Comparison of ENCODE assay signal across 29 mouse cellular contexts in genomic region chr5:134289935-134290560, GRCm38 (mm10). TPM values are rescaled to one million over a fixed set of nuclear protein-coding genes. Genes with fewer than 3 reads are reported as not detected.
DNase-seq lines count a peak whose midpoint lies in the region; ATAC-seq and TF ChIP-seq lines count a peak whose summit lies in the region.
"Had no signal": no experiment of that assay in that cellular context is flagged by ENCODE, and none has a peak within 500 bp of the region (broad histone marks: within the 10 kb centered on the region; RNA-seq: fewer than 3 reads in every experiment).

No protein-coding gene starts in this region.

- H3ac ChIP-seq in C2C12 (ENCODE audit: control insufficient read depth, insufficient read length, low read depth), result no peak overlapping the region

- no peak for TF ChIP-seq CTCF in C2C12 (IDR thresholded peaks at IDR 0.05; ENCODE audit: control insufficient read depth, insufficient read depth, insufficient read length)

- no peak overlapping the region for H3K4me3 ChIP-seq in C2C12 (ENCODE audit: insufficient read depth, poor library complexity, severe bottlenecking)
- H3K4me3 ChIP-seq: embryonic facial prominence, embryonic 13.5 days; erythroblast, embryonic 14.5 days; hindbrain, embryonic 10.5 days; hindbrain, embryonic 15.5 days; layer of hippocampus, adult 2 months; neural tube, embryonic 15.5 days had no signal

- ATAC-seq in cerebellum, adult (ENCODE audit: insufficient number of reproducible peaks, low FRiP score, low TSS enrichment), result no peak
- ATAC-seq: forebrain, postnatal 0 days; inflammation-experienced regulatory T-cells, adult 6 months had no signal

- no peaks in the 10 kb centered on the region for H3K27me3 ChIP-seq in C2C12 (ENCODE audit: control insufficient read depth, insufficient read depth, insufficient read length)
- H3K27me3 ChIP-seq: CH12.LX; embryonic facial prominence, embryonic 13.5 days; hindbrain, embryonic 15.5 days; neural tube, embryonic 15.5 days had no signal

- H3K36me3 ChIP-seq in C2C12 (ENCODE audit: control insufficient read depth, insufficient read depth), result peaks cover 74% of the 10 kb centered on the region

- no peaks in the 10 kb centered on the region for H3K79me3 ChIP-seq in C2C12 (ENCODE audit: low read depth)

- H3K79me2 ChIP-seq in C2C12 (ENCODE audit: control insufficient read depth, insufficient read depth), result peaks cover under 1% of the 10 kb centered on the region

- peak; percentile 49 for DNase-seq in kidney, adult 11 months
- no peak for DNase-seq in kidney, adult 18-20 months
- DNase-seq in ZHBTc4 (ENCODE audit: low read depth, low spot score), result peak; percentile 44
- DNase-seq in kidney, postnatal 25 days, result peak; percentile 40 to 82
- no peak for DNase-seq in embryo, embryonic 10 days (ENCODE audit: low spot score)
- DNase-seq: B cell, adult 2 months; cerebellum, adult 8-10 months; cerebellum, postnatal 25 days; forebrain, postnatal 0 days; heart, postnatal 14 days; left cerebral cortex, postnatal 4 days; liver; lung, adult 2 months; lung, postnatal 10 days; midbrain, embryonic 14.5 days; retina, postnatal 1 day; right cerebral cortex, postnatal 25 days; spleen, adult 18-20 months; thymus, postnatal 25 days had no signal

TF ChIP-seq in C2C12, 6 proteins besides CTCF, POLR2A, EP300 and RAD21:
- TF ChIP-seq FOSL1 (IDR thresholded peaks at IDR 0.05; ENCODE audit: insufficient read depth, low read length, poor library complexity, severe bottlenecking) (no peak), MYOD1 (IDR thresholded peaks at IDR 0.05; ENCODE audit: control insufficient read depth, insufficient read length, low read depth) (peak; percentile 74), MYOG (IDR thresholded peaks at IDR 0.05; ENCODE audit: control insufficient read depth, extremely low read depth, insufficient read length) (no peak), USF1 (IDR thresholded peaks at IDR 0.05; ENCODE audit: low read depth) (no peak), MAX (IDR thresholded peaks at IDR 0.05) (no peak)

RNA-seq across cellular contexts. Expression of gene Gtf2i, which starts 24.5 kb away (rescaled TPM):
- 75.9 TPM for polyA plus RNA-seq in C2C12 (2012; fragmentation: generic; extraction: Trizol)

Comparison
In these comparisons a context has a peak if more than half of its experiments do, and no peak if none do; other contexts are left out.
1. DNase-seq: peak in kidney, adult 11 months (single experiment), ZHBTc4 (single experiment) and kidney, postnatal 25 days (2 of 2); none in kidney, adult 18-20 months (single experiment) and embryo, embryonic 10 days (single experiment).